In genomic region chr13:99641386-99642165, GRCm38 (mm10) we compare ENCODE assay signal across 9 mouse cellular contexts.
DNase-seq lines count a peak whose midpoint lies in the region; ATAC-seq and TF ChIP-seq lines count a peak whose summit lies in the region.
"Had no signal": no experiment of that assay in that cellular context is flagged by ENCODE, and none has a peak within 500 bp of the region (broad histone marks: within the 10 kb centered on the region; RNA-seq: fewer than 3 reads in every experiment).

No protein-coding gene starts in this region.

- no peak overlapping the region for H3K4me2 ChIP-seq in lung, embryonic 16.5 days (ENCODE audit: low read depth, low read length)
- H3K4me2 ChIP-seq in stomach, embryonic 16.5 days (ENCODE audit: low read depth, low read length): 0 out of 2 replicates have a peak overlapping the region, but pooled peaks have one; percentile 12

- H3K4me3 ChIP-seq in lung, embryonic 16.5 days (ENCODE audit: low read length): no peak overlapping the region
- no peak overlapping the region for H3K4me3 ChIP-seq in embryonic fibroblast, embryonic 13.5 days (ENCODE audit: insufficient read depth, low read length)
- H3K4me3 ChIP-seq in stomach, embryonic 16.5 days (replicated peaks; ENCODE audit: low read length): no peak overlapping the region

- TF ChIP-seq POLR2A in embryonic fibroblast, embryonic 13.5 days (IDR thresholded peaks at IDR 0.05; ENCODE audit: low read depth, low read length): no peak

- 0 out of 2 replicates have a peak, but pooled peaks have one; percentile 34 for ATAC-seq in lung, embryonic 16.5 days (ENCODE audit: low read depth)
- ATAC-seq in stomach, embryonic 16.5 days (ENCODE audit: insufficient read depth, low FRiP score): no peak
- ATAC-seq in monocyte, adult 5-6 weeks (replicated peaks; ENCODE audit: insufficient number of reproducible peaks, low FRiP score, low TSS enrichment, poor library complexity, severe bottlenecking): no peak

- no peak for TF ChIP-seq CTCF in embryonic fibroblast, embryonic 13.5 days (IDR thresholded peaks at IDR 0.05; ENCODE audit: borderline replicate concordance, insufficient read depth, low read length)

- no peaks in the 10 kb centered on the region for H3K9me3 ChIP-seq in lung, embryonic 16.5 days (ENCODE audit: control insufficient read depth, low read length)
- no peaks in the 10 kb centered on the region for H3K9me3 ChIP-seq in stomach, embryonic 16.5 days (replicated peaks; ENCODE audit: control insufficient read depth, low read length)

- DNase-seq in lung, adult 18-20 months: no peak
- peak; percentile 50 to 69 for DNase-seq in layer of hippocampus, adult 8-10 months (ENCODE audit: low spot score in 2 of 2)
- no peak for DNase-seq in thymus, postnatal 14 days
- no peak for DNase-seq in adrenal gland, adult (ENCODE audit: inconsistent age in 2 of 2, low spot score in 1 of 2)

- H3K4me1 ChIP-seq in lung, embryonic 16.5 days (replicated peaks; ENCODE audit: control insufficient read depth, insufficient read depth, low read length): peaks cover 3% of the 10 kb centered on the region; the same call in 1 of the 2 replicates
- no peaks in the 10 kb centered on the region for H3K4me1 ChIP-seq in embryonic fibroblast, embryonic 13.5 days (ENCODE audit: control insufficient read depth, insufficient read depth, low read length)
- peaks cover 5% of the 10 kb centered on the region; the same call in 1 of the 2 replicates for H3K4me1 ChIP-seq in stomach, embryonic 16.5 days (ENCODE audit: control insufficient read depth, insufficient read depth, low read length)

- H3K27me3 ChIP-seq in lung, embryonic 16.5 days (ENCODE audit: control insufficient read depth, insufficient read depth, low read depth, low read length): no peaks in the 10 kb centered on the region
- H3K27me3 ChIP-seq in stomach, embryonic 16.5 days (ENCODE audit: control insufficient read depth, insufficient read depth, low read length): no peaks in the 10 kb centered on the region

- H3K27ac ChIP-seq in lung, embryonic 16.5 days (ENCODE audit: low read length): no peak overlapping the region
- peak overlapping the region; percentile 44; the same call in 1 of the 2 replicates for H3K27ac ChIP-seq in embryonic fibroblast, embryonic 13.5 days (ENCODE audit: insufficient read depth, low read length)
- peak overlapping the region; percentile 23; the same call in 1 of the 2 replicates for H3K27ac ChIP-seq in stomach, embryonic 16.5 days (ENCODE audit: low read length)

- no peak overlapping the region for H3K9ac ChIP-seq in lung, embryonic 16.5 days (ENCODE audit: low read length)
- H3K9ac ChIP-seq in stomach, embryonic 16.5 days (ENCODE audit: low read length): no peak overlapping the region

- WGBS in lung, embryonic 16.5 days: 55% methylated on average over 22 of the region's 22 CpGs
- 65% methylated on average over 22 of the region's 22 CpGs for WGBS in stomach, embryonic 16.5 days

- no peaks in the 10 kb centered on the region for H3K36me3 ChIP-seq in lung, embryonic 16.5 days (ENCODE audit: control insufficient read depth, insufficient read depth, low read length)
- H3K36me3 ChIP-seq in stomach, embryonic 16.5 days (ENCODE audit: control insufficient read depth, insufficient read depth, low read length): no peaks in the 10 kb centered on the region
- H3K36me3 ChIP-seq: G1E had no signal

Comparison
In these comparisons a context has a peak if more than half of its experiments do, and no peak if none do; other contexts are left out.
1. DNase-seq: peak in layer of hippocampus, adult 8-10 months (2 of 2); none in lung, adult 18-20 months (0 of 2), thymus, postnatal 14 days (single experiment) and adrenal gland, adult (0 of 2).